Mouse (Mus musculus) hindbrain, embryonic 15.5 days (tissue): ENCODE measurements around the gene Acads. TPM values are rescaled to one million over a fixed set of nuclear protein-coding genes. Genes with fewer than 3 reads are reported as not detected.

ENCODE experiments used
- ATAC-seq: fragments of 200-750 bp; cut with Nextera tagmentation; 2 replicates; pipeline ENCODE4 v1.8.0; 2017; ENCODE audit warnings: low read depth, moderate number of reproducible peaks, moderate TSS enrichment; ENCODE audit not compliant: low FRiP score
- H3K27ac ChIP-seq: fragments of 300-500 bp; sonication (generic); replicated peaks from 2 replicates; pipeline ENCODE4 v1.5.1; 2015; ENCODE audit warnings: mild to moderate bottlenecking, inconsistent platforms
- H3K27me3 ChIP-seq: fragments of 300-500 bp; sonication (generic); 2 replicates; pipeline ENCODE4 v1.6.1; 2015; ENCODE audit warnings: control low read depth, inconsistent platforms
- H3K36me3 ChIP-seq: fragments of 300-500 bp; sonication (generic); 2 replicates; pipeline ENCODE4 v1.6.1; 2015; ENCODE audit warnings: control low read depth, inconsistent platforms
- H3K4me1 ChIP-seq: fragments of 300-500 bp; sonication (generic); replicated peaks from 2 replicates; pipeline ENCODE4 v1.6.1; 2015; ENCODE audit warnings: control low read depth, inconsistent platforms
- H3K4me2 ChIP-seq: fragments of 300-500 bp; sonication (generic); 2 replicates; pipeline ENCODE4 v1.6.1; 2015; ENCODE audit warnings: moderate library complexity, mild to moderate bottlenecking, inconsistent platforms
- H3K4me3 ChIP-seq: fragments of 300-500 bp; sonication (generic); 2 replicates; pipeline ENCODE4 v1.5.1; 2015; ENCODE audit warnings: mild to moderate bottlenecking, inconsistent platforms
- H3K9ac ChIP-seq: fragments of 300-500 bp; sonication (generic); 2 replicates; pipeline ENCODE4 v1.6.1; 2015; ENCODE audit warnings: inconsistent platforms
- H3K9me3 ChIP-seq: fragments of 300-500 bp; sonication (generic); 2 replicates; pipeline ENCODE4 v1.6.1; 2016; ENCODE audit warnings: control low read depth, inconsistent platforms
- WGBS: fragments of 180-500 bp; shearing (Covaris S2); methylation state at CpG from one replicate; pipeline ENCODE4 v1.1.7; 2015; 5-methylcytosine and 5-hydroxymethylcytosine counted together
- polyA plus RNA-seq: library from polyadenylated mRNA; unstranded; fragments of >200 nt; fragmentation: Nextera tagmentation; extraction: Ambion mirVana; gene quantifications from 2 replicates; pipeline ENCODE4 v1.2.1, GENCODE M21; 2015

Acads gene
- polyA plus RNA-seq, 1 experiment from 2014 or later = 23.1 TPM

DNA sequence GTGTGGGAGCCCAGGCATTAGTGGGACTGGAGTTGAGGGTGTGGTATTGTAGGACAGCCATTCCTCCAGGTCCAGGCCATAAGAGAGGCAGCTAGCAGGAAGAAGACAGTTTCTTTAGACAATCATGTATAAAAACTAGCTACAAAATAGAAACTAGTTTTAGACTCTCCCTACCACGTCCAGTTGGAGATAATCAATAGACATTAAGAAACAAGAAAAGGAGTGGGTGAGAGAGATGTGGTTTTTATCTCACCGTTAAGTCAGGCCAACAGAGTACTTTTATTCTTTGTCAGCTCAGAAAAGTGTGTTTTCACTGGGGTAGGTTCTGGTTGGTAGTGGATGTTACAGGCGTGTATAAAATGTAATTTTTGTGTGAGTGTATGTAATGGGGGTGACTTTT lies 58.2 kb downstream of the Acads start:
- Histone ChIP-seq H3K27me3 (no peaks in the 10 kb centered on the region), H3K36me3 (peaks cover 5% of the 10 kb centered on the region; the same call in 1 of the 2 replicates), H3K4me3 (no peak overlapping the region), H3K9me3 (no peaks in the 10 kb centered on the region), H3K9ac (no peak overlapping the region), H3K4me1 (no peaks in the 10 kb centered on the region), H3K27ac (no peak overlapping the region), H3K4me2 (no peak overlapping the region)
- 89% methylated on average over 3 of the region's 3 CpGs for WGBS
- ATAC-seq = no peak

Other genes starting within 250 kb of the Acads start
- 5.0 and 7.2 TPM in 2 replicates for gene Oasl2, start 222.4 kb downstream of the Acads start, polyA plus RNA-seq
- 0.18 and 0.96 TPM in 2 replicates for gene Oasl1, start 196.1 kb downstream of the Acads start, polyA plus RNA-seq
- 132 and 135 TPM in 2 replicates for gene 2210016L21Rik, start 177.2 kb downstream of the Acads start, polyA plus RNA-seq
- gene Hnf1a, start 148.3 kb downstream of the Acads start, polyA plus RNA-seq = 0.10 TPM in 1 of 2 replicates, not detected in the other
- 43.9 and 46.1 TPM in 2 replicates for gene Sppl3, start 108.2 kb downstream of the Acads start, polyA plus RNA-seq
- 39.1 and 39.3 TPM in 2 replicates for gene Gm10401, start 21.1 kb downstream of the Acads start, polyA plus RNA-seq
- 36.9 and 38.0 TPM in 2 replicates for gene Unc119b, start 15.6 kb upstream of the Acads start, polyA plus RNA-seq
- 30.6 and 33.6 TPM in 2 replicates for gene Mlec, start 38.8 kb upstream of the Acads start, polyA plus RNA-seq
- gene Cabp1, start 75.0 kb upstream of the Acads start, polyA plus RNA-seq = 11.2 and 14.2 TPM in 2 replicates
- gene Pop5, start 116.5 kb upstream of the Acads start, polyA plus RNA-seq = 102 TPM in 2 replicates
- 187 and 218 TPM in 2 replicates for gene Rnf10, start 153.6 kb upstream of the Acads start, polyA plus RNA-seq
- gene Coq5, start 160.3 kb upstream of the Acads start, polyA plus RNA-seq = 57.3 and 59.3 TPM in 2 replicates
- 1,255 and 1,318 TPM in 2 replicates for gene Dynll1, start 181.7 kb upstream of the Acads start, polyA plus RNA-seq
- gene Srsf9, start 207.8 kb upstream of the Acads start, polyA plus RNA-seq = 142 and 146 TPM in 2 replicates
- 32.3 and 45.2 TPM in 2 replicates for gene Gatc, start 221.8 kb upstream of the Acads start, polyA plus RNA-seq
- gene Triap1, start 221.9 kb upstream of the Acads start, polyA plus RNA-seq = 51.0 and 53.7 TPM in 2 replicates
- gene Cox6a1, start 229.6 kb upstream of the Acads start, polyA plus RNA-seq = 1,223 and 1,255 TPM in 2 replicates